Mouse (Mus musculus) liver, postnatal 0 days (tissue): ENCODE results near the gene Nos2.

Source experiments
- CTCF ChIP-seq: sonication (generic); IDR thresholded peaks from 2 replicates; pipeline ENCODE4 v1.5.1; 2016; ENCODE audit warnings: antibody characterized with exemption, low read depth
- EP300 ChIP-seq: IDR thresholded peaks from 2 replicates; pipeline ENCODE4 v1.6.1; 2016; ENCODE audit warnings: antibody characterized with exemption, low read depth, mild to moderate bottlenecking

GRCm38 (mm10) chr11:79006417-79006816 is 85.8 kb downstream of the Nos2 start:
- TF ChIP-seq CTCF (no peak), EP300 (no peak; the same call in 1 of the 2 replicates)
